Mouse (Mus musculus): ENCODE data around the gene Dusp11. TPM values are rescaled to one million over a fixed set of nuclear protein-coding genes. Genes with fewer than 3 reads are reported as not detected.
A peak's percentile ranks its signal among the peaks of the same experiment; 100 is the strongest.
"Not testable (repeated sequence)": the region's sequence is repeated elsewhere in the genome, so short reads cannot be mapped to it uniquely, and the experiment has no call there.

Dusp11 gene
- polyA plus RNA-seq, 1 experiment from 2014 or later, result 56.6 TPM

GRCm38 (mm10) chr6:85972699-85973098, 11.2 kb upstream of the Dusp11 start:
- H3K4me3 ChIP-seq, result no peak overlapping the region
- no peaks in the 10 kb centered on the region for H3K36me3 ChIP-seq
- H3K4me1 ChIP-seq, result no peaks in the 10 kb centered on the region
- H3K4me2 ChIP-seq (replicated peaks), result no peak overlapping the region
- no peak overlapping the region for H3K27ac ChIP-seq
- H3K9me3 ChIP-seq, result no peaks in the 10 kb centered on the region
- no peaks in the 10 kb centered on the region for H3K27me3 ChIP-seq (replicated peaks)
- no peak overlapping the region for H3K9ac ChIP-seq
- WGBS, result 81% methylated on average over 3 of the region's 3 CpGs
- no peak for ATAC-seq (ENCODE audit: low FRiP score, low read depth)

GRCm38 (mm10) chr6:85969889-85970288, 8.4 kb upstream of the Dusp11 start:
- H3K36me3 ChIP-seq, result no peaks in the 10 kb centered on the region
- H3K27me3 ChIP-seq (replicated peaks), result no peaks in the 10 kb centered on the region
- H3K4me2 ChIP-seq (replicated peaks), result no peak overlapping the region
- ATAC-seq (ENCODE audit: low FRiP score, low read depth), result no peak
- no peak overlapping the region for H3K27ac ChIP-seq
- no peaks in the 10 kb centered on the region for H3K9me3 ChIP-seq
- 76% methylated on average over 2 of the region's 2 CpGs for WGBS
- H3K4me1 ChIP-seq, result no peaks in the 10 kb centered on the region
- no peak overlapping the region for H3K9ac ChIP-seq
- H3K4me3 ChIP-seq, result no peak overlapping the region

DNA sequence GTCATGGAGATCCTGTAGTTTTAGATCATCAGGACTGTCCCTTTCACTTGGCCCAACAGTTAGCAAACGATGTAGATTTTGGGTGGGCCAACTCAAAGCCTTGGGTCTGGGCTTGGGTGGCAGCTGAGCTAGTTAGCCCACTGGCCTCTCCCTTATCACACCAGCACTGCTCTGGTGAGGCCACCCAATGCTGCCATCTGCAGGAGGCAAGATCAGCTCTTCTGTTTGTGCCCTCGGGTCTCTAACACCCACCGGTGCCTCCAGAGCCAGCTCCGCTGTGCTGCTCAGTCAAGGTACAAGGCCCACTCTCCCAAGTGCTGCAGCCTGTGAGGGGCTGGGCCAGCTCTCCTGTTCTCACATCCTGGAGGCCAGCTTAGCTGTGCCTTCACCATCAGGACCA, 5.2 kb upstream of the Dusp11 start:
- H3K36me3 ChIP-seq, result no peaks in the 10 kb centered on the region
- H3K27me3 ChIP-seq (replicated peaks), result no peaks in the 10 kb centered on the region
- H3K4me2 ChIP-seq (replicated peaks), result no peak overlapping the region
- 79% methylated on average over 4 of the region's 4 CpGs for WGBS
- H3K27ac ChIP-seq, result no peak overlapping the region
- H3K4me1 ChIP-seq, result no peaks in the 10 kb centered on the region
- no peak for ATAC-seq (ENCODE audit: low FRiP score, low read depth)
- no peak overlapping the region for H3K9ac ChIP-seq
- H3K9me3 ChIP-seq, result no peaks in the 10 kb centered on the region
- no peak overlapping the region for H3K4me3 ChIP-seq

GRCm38 (mm10) chr6:85966081-85966480, 4.6 kb upstream of the Dusp11 start:
- ATAC-seq (ENCODE audit: low FRiP score, low read depth); H3K9me3 ChIP-seq; H3K27ac ChIP-seq; H3K4me2 ChIP-seq (replicated peaks); H3K27me3 ChIP-seq (replicated peaks); H3K4me3 ChIP-seq; H3K9ac ChIP-seq; H3K4me1 ChIP-seq; H3K36me3 ChIP-seq: not testable (repeated sequence)
- 38% methylated on average over 6 of the region's 6 CpGs for WGBS

DNA sequence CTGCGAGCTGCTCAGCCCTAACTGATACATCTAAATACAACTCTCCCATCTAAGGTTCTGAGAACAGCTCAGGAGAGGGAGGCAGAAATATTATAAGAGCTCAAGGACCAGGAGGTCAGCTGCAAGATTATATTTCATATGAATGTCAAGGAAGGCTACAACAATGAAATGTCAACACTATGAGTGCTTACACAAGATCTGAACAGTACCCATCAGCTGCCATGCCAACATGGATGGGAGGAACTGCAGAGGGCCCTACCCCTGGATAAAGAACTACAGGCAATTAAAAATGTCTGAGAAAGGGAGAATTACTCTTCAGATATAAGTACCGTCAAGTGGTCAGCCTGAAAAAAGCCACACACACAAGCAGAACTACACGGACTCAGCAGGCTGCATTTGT, 3.9 kb downstream of the Dusp11 start:
- WGBS, result 93% methylated on average over 3 of the region's 3 CpGs

DNA sequence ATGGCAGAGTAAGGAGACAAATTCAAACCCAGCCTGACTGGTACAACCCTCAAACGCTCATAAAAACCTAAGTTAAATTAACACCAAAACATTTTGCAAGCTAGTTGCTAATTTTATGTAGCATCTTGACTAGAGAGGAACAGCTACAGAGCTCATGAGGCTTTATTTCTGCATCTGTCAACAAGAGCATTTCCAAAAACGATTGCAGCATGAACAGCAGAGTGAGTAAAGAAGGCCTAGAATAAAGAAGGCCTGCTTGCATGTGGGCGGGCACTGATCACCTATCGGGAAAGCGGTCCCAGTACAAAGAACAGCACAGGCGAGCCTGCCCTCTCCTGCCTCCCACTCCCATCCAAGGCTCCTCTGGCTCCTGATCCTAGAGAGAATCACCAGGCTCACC, 12.9 kb downstream of the Dusp11 start:
- peaks cover 87% of the 10 kb centered on the region for H3K36me3 ChIP-seq
- H3K27me3 ChIP-seq (replicated peaks), result no peaks in the 10 kb centered on the region
- H3K27ac ChIP-seq, result no peak overlapping the region
- no peak overlapping the region for H3K9ac ChIP-seq
- H3K9me3 ChIP-seq, result no peaks in the 10 kb centered on the region
- 92% methylated on average over 6 of the region's 6 CpGs for WGBS
- H3K4me1 ChIP-seq, result no peaks in the 10 kb centered on the region
- no peak for ATAC-seq (ENCODE audit: low FRiP score, low read depth)
- H3K4me3 ChIP-seq, result no peak overlapping the region
- no peak overlapping the region for H3K4me2 ChIP-seq (replicated peaks)

More for the DNA sequence above, 3.9 kb downstream of the Dusp11 start:
- no peaks in the 10 kb centered on the region for H3K9me3 ChIP-seq
- H3K4me3 ChIP-seq, result no peak overlapping the region
- no peak overlapping the region for H3K4me2 ChIP-seq (replicated peaks)
- H3K36me3 ChIP-seq, result peaks cover 47% of the 10 kb centered on the region
- H3K4me1 ChIP-seq, result peaks cover 6% of the 10 kb centered on the region
- no peaks in the 10 kb centered on the region for H3K27me3 ChIP-seq (replicated peaks)
- no peak for ATAC-seq (ENCODE audit: low FRiP score, low read depth)
- no peak overlapping the region for H3K27ac ChIP-seq
- no peak overlapping the region for H3K9ac ChIP-seq

GRCm38 (mm10) chr6:85942469-85942868, 19.0 kb downstream of the Dusp11 start:
- H3K4me3 ChIP-seq, result no peak overlapping the region
- no peak for ATAC-seq (ENCODE audit: low FRiP score, low read depth)
- peaks cover 45% of the 10 kb centered on the region for H3K36me3 ChIP-seq
- WGBS, result 95% methylated on average over 3 of the region's 3 CpGs
- no peaks in the 10 kb centered on the region for H3K9me3 ChIP-seq
- H3K9ac ChIP-seq, result no peak overlapping the region
- H3K27ac ChIP-seq, result no peak overlapping the region
- H3K27me3 ChIP-seq (replicated peaks), result no peaks in the 10 kb centered on the region
- H3K4me1 ChIP-seq, result no peaks in the 10 kb centered on the region
- H3K4me2 ChIP-seq (replicated peaks), result no peak overlapping the region

DNA sequence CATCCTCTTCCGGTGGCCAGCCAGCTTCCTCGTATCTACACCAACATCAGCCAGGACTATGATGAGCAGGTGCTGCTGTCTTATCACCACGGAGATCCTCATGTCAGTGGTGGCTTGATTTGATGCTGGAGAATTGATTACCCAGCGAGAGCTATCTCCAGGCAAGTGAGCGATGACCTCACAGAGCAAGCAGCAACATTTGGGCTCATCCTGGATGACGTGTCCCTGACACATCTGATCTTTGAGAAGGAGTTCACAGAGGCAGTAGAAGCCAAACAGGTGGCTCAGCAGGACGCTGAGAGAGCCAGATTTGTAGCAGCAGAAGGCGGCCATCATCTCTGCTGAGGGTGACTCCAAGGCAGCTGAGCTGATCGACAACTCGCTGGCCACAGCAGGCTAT, 22.8 kb downstream of the Dusp11 start:
- Histone ChIP-seq H3K4me2 (replicated peaks) (no peak overlapping the region), H3K9ac (no peak overlapping the region)
- 80% methylated on average over 10 of the region's 10 CpGs for WGBS

GRCm38 (mm10) chr6:85936508-85937465, 24.7 kb downstream of the Dusp11 start:
- H3K9me3 ChIP-seq; H3K27me3 ChIP-seq (replicated peaks); H3K4me1 ChIP-seq; H3K27ac ChIP-seq: not testable (repeated sequence)
- Histone ChIP-seq H3K36me3 (0 out of 2 replicates have a peak, but pooled peaks cover 10% of the 10 kb centered on the region), H3K4me2 (replicated peaks) (peak overlapping the region; percentile 55), H3K9ac (peak overlapping the region; percentile 46), H3K4me3 (peak overlapping the region; percentile 45)
- ATAC-seq (ENCODE audit: low FRiP score, low read depth), result peak; percentile 94
- WGBS, result 2% methylated on average over 50 of the region's 50 CpGs

More for the DNA sequence above, 22.8 kb downstream of the Dusp11 start:
- no peak for ATAC-seq (ENCODE audit: low FRiP score, low read depth)
- no peaks in the 10 kb centered on the region for H3K9me3 ChIP-seq
- no peaks in the 10 kb centered on the region for H3K4me1 ChIP-seq
- no peaks in the 10 kb centered on the region for H3K27me3 ChIP-seq (replicated peaks)
- H3K36me3 ChIP-seq, result peaks cover 11% of the 10 kb centered on the region
- no peak overlapping the region for H3K4me3 ChIP-seq
- no peak overlapping the region for H3K27ac ChIP-seq

- no peak overlapping the region for H3K9ac ChIP-seq
- H3K9me3 ChIP-seq, result no peaks in the 10 kb centered on the region
- WGBS, result 73% methylated on average over 3 of the region's 3 CpGs
- no peaks in the 10 kb centered on the region for H3K27me3 ChIP-seq (replicated peaks)
- H3K27ac ChIP-seq, result no peak overlapping the region
- 0 out of 2 replicates have a peak, but pooled peaks cover 14% of the 10 kb centered on the region for H3K36me3 ChIP-seq
- no peak overlapping the region for H3K4me2 ChIP-seq (replicated peaks)
- H3K4me3 ChIP-seq, result no peak overlapping the region
- H3K4me1 ChIP-seq, result no peaks in the 10 kb centered on the region
- ATAC-seq (ENCODE audit: low FRiP score, low read depth), result no peak
These were observed 25.8 kb downstream of the Dusp11 start for GRCm38 (mm10) chr6:85935646-85936045.

DNA sequence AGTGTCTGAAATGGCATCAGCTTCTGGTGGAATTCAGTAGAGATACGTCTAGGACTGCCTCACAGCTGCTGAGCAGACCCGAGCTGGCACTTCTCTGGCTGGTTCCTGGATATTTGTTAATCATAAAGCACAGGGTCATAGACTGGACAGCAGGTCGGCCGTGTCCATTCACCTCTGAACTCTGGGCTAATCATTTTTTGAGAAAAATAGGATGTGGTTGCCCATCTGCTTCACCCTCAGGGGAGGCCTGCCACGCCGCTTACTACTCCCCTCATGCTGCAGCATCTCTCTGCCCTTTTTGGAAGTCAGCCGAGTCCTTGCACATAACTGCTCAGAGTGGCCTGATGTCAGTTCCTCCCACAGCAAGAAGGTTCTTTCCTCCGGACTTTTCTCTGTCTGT, 27.4 kb downstream of the Dusp11 start:
- Histone ChIP-seq H3K9me3 (no peaks in the 10 kb centered on the region), H3K27ac (no peak overlapping the region), H3K4me1 (no peaks in the 10 kb centered on the region), H3K27me3 (replicated peaks) (no peaks in the 10 kb centered on the region), H3K4me2 (replicated peaks) (no peak overlapping the region), H3K36me3 (peaks cover 29% of the 10 kb centered on the region; the same call in 1 of the 2 replicates), H3K9ac (no peak overlapping the region), H3K4me3 (no peak overlapping the region)
- 79% methylated on average over 8 of the region's 8 CpGs for WGBS
- no peak for ATAC-seq (ENCODE audit: low FRiP score, low read depth)

DNA sequence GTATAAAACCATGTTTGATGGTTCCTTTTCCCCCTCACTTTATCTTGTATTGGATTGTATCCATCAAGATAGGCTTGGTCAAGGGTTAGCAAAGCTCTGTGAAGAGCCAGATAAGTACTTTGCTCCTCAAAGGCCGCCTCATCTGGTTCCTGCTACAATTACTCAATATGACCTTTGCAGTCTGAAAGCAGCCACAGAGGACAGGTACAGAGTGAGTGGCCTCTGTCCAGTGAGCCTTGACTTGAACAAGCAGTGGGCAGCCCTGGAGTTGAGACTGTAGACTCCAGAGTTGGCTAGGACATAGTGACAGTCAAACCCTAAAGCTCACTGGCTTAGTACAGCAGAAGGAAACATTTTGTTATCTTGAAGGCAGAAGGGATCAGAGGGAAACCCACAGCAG, 32.2 kb downstream of the Dusp11 start:
- no peaks in the 10 kb centered on the region for H3K9me3 ChIP-seq
- no peak overlapping the region for H3K27ac ChIP-seq
- H3K4me3 ChIP-seq, result no peak overlapping the region
- H3K4me1 ChIP-seq, result no peaks in the 10 kb centered on the region
- H3K9ac ChIP-seq, result no peak overlapping the region
- no peak for ATAC-seq (ENCODE audit: low FRiP score, low read depth)
- no peaks in the 10 kb centered on the region for H3K27me3 ChIP-seq (replicated peaks)
- 75% methylated on average over 1 of the region's 1 CpGs for WGBS
- peaks cover 68% of the 10 kb centered on the region for H3K36me3 ChIP-seq
- H3K4me2 ChIP-seq (replicated peaks), result no peak overlapping the region

Data from neural tube, embryonic 12.5 days (tissue).